Mouse (Mus musculus): Measurements from ENCODE around the gene Wwc2.

- TF ChIP-seq ZNF384 (IDR thresholded peaks at IDR 0.05; ENCODE audit: low read depth, low read length) = no peak
- no peak for TF ChIP-seq HCFC1 (IDR thresholded peaks at IDR 0.05; ENCODE audit: borderline replicate concordance, insufficient read depth, low read length)
- TF ChIP-seq MAFK (IDR thresholded peaks at IDR 0.05; ENCODE audit: insufficient read depth, low read depth, low read length) = no peak
- no peak for TF ChIP-seq CHD2 (IDR thresholded peaks at IDR 0.05; ENCODE audit: low read depth, low read length)
Measured at GRCm38 (mm10) chr8:47971121-47971520, 19.6 kb downstream of the Wwc2 start.
